Mouse (Mus musculus) hindbrain, embryonic 11.5 days (tissue): ENCODE measurements around the gene Cabin1. TPM values are rescaled to one million over a fixed set of nuclear protein-coding genes. Genes with fewer than 3 reads are reported as not detected.

Experiments used
- ATAC-seq: fragments of 200-750 bp; cut with Nextera tagmentation; 2 replicates; pipeline ENCODE4 v1.8.0; 2017; ENCODE audit warnings: mild to moderate bottlenecking, moderate TSS enrichment, moderate library complexity; ENCODE audit not compliant: low FRiP score
- DNase-seq: peaks from one replicate; pipeline ENCODE4 v3.0.0-alpha.2; 2015; ENCODE audit warnings: low spot score
- H3K27ac ChIP-seq: fragments of 300-500 bp; sonication (generic); 2 replicates; pipeline ENCODE4 v1.5.1; 2014; ENCODE audit warnings: mild to moderate bottlenecking, low read depth, low read length
- H3K27me3 ChIP-seq: fragments of 300-500 bp; sonication (generic); 2 replicates; pipeline ENCODE4 v1.6.1; 2014; ENCODE audit warnings: mild to moderate bottlenecking, low read length, moderate library complexity, mixed read lengths; ENCODE audit not compliant: control insufficient read depth, insufficient read depth
- H3K36me3 ChIP-seq: fragments of 300-500 bp; sonication (generic); 2 replicates; pipeline ENCODE4 v1.6.1; 2014; ENCODE audit warnings: mild to moderate bottlenecking, low read length, moderate library complexity, mixed read lengths; ENCODE audit not compliant: control insufficient read depth, insufficient read depth
- H3K4me1 ChIP-seq: fragments of 300-500 bp; sonication (generic); replicated peaks from 2 replicates; pipeline ENCODE4 v1.6.1; 2014; ENCODE audit warnings: low read length, mixed read lengths; ENCODE audit not compliant: control insufficient read depth, insufficient read depth
- H3K4me2 ChIP-seq: fragments of 300-500 bp; sonication (generic); replicated peaks from 2 replicates; pipeline ENCODE4 v1.6.1; 2014; ENCODE audit warnings: mild to moderate bottlenecking, low read depth, low read length
- H3K4me3 ChIP-seq: fragments of 300-500 bp; sonication (generic); 2 replicates; pipeline ENCODE4 v1.5.1; 2014; ENCODE audit warnings: low read depth, low read length
- H3K9ac ChIP-seq: fragments of 300-500 bp; sonication (generic); 2 replicates; pipeline ENCODE4 v1.6.1; 2014; ENCODE audit warnings: low read depth, low read length
- H3K9me3 ChIP-seq: fragments of 300-500 bp; sonication (generic); 2 replicates; pipeline ENCODE4 v1.6.1; 2016; ENCODE audit warnings: low read length; ENCODE audit not compliant: control insufficient read depth
- WGBS: fragments of 180-500 bp; shearing (Covaris S2); extraction: QIAGEN DNeasy Blood & Tissue Kit; methylation state at CpG from one replicate; pipeline ENCODE4 v1.1.7; 2014; 5-methylcytosine and 5-hydroxymethylcytosine counted together
- polyA plus RNA-seq: library from polyadenylated mRNA; unstranded; fragments of >200 nt; fragmentation: Nextera tagmentation; extraction: Ambion mirVana; gene quantifications from 2 replicates; pipeline ENCODE4 v1.2.1, GENCODE M21; 2014

Gene Cabin1
- polyA plus RNA-seq, 1 experiment from 2014 or later: 40.9 TPM

DNA sequence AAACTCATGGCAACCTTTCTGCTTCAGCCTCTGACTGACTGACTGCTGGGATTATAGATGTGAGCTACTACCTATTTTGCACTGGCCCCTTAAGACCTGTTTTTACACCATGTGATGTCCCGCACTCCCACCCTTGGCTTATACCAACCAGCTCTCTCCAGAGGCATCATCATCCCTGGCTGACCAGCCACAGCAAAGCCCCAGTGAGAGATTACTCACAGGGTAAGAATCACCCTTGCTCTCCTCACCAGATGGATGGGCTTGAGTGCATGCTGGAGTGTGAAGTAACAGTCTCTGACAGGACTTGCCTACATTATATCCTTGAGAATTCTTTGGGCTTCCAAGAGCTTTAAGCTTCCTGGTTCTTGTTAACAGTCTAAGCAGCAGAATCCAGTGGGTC is 94.2 kb downstream of the Cabin1 start:
- ATAC-seq (no peak), DNase-seq (no peak)
- Histone ChIP-seq H3K4me3 (no peak overlapping the region), H3K36me3 (no peaks in the 10 kb centered on the region), H3K27me3 (peaks cover 4% of the 10 kb centered on the region; the same call in 1 of the 2 replicates), H3K9ac (no peak overlapping the region), H3K4me1 (peaks cover 3% of the 10 kb centered on the region; the same call in 1 of the 2 replicates), H3K27ac (no peak overlapping the region), H3K9me3 (no peaks in the 10 kb centered on the region), H3K4me2 (no peak overlapping the region)
- 97% methylated on average over 1 of the region's 1 CpGs for WGBS

DNA sequence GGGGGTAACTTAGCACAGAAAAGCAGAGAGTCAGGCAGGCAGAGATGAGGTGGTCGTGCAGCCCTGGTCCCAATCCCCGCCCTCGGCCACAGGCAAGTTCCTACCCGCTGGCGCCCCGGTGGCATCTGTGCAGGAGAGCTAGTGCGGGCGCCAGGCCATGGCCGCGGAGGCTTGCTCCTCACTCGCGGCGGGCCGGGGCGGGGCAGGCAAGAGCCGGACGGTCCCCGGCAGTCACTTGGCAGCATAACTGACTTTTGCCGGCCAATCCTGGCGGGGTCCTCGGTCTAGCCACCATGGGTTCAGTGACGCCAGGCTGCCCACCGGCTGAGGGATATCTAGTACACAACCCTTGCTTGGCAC is 96.2 kb downstream of the Cabin1 start:
- H3K27me3 ChIP-seq: peaks cover 4% of the 10 kb centered on the region; the same call in 1 of the 2 replicates
- 2% methylated on average over 23 of the region's 23 CpGs for WGBS
- DNase-seq (no peak), ATAC-seq (peak; percentile 69; the same call in 1 of the 2 replicates)
- peaks cover 3% of the 10 kb centered on the region; the same call in 1 of the 2 replicates for H3K4me1 ChIP-seq
- peak overlapping the region; percentile 54 for H3K4me3 ChIP-seq
- H3K4me2 ChIP-seq: peak overlapping the region; percentile 100
- no peak overlapping the region for H3K27ac ChIP-seq
- H3K36me3 ChIP-seq: no peaks in the 10 kb centered on the region
- H3K9me3 ChIP-seq: no peaks in the 10 kb centered on the region
- H3K9ac ChIP-seq: peak overlapping the region; percentile 61

DNA sequence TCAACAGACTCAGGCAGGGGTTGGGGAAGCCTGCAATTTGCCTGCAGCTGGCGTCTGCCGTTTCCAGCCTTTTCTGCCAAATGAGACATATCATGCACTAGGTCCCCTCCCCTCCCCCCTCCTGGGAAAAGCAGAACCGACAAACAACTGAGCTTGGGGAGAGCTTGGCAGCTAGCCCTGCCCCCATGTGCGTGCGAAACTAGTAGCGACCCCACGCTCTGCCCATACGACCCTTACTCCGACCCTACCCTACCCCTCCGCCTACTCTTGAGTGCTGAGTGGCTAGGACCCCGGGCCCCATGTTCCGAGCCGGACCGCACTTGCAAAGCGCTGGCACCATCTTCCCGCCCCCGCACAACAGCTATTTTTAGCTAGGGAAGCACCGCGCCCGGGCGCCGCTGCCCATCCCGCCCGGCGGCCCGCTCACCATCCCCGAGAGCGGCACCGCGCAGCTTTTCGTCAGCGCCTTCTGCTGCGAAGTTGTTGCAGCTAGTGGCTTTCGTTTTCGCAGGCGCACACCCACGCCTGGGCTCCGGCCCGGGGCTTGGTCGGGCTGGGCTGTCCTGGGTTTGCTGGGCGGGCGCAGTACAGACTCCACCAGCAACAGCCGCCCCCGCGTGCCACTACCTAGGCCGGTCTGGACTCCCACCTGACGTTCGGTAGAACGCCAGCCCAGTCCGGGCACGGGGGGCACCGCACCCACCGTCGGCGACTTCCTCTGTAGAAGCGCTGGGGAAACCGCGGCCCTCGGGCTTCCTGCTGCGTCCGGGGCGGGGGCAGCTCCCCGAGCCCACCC is 96.8 kb downstream of the Cabin1 start:
- Histone ChIP-seq H3K27me3 (peaks cover 4% of the 10 kb centered on the region; the same call in 1 of the 2 replicates), H3K4me2 (peak overlapping the region; percentile 100), H3K36me3 (no peaks in the 10 kb centered on the region), H3K9ac (peak overlapping the region; percentile 61), H3K4me1 (peaks cover 3% of the 10 kb centered on the region; the same call in 1 of the 2 replicates), H3K4me3 (peak overlapping the region; percentile 54), H3K9me3 (no peaks in the 10 kb centered on the region), H3K27ac (0 out of 2 replicates have a peak overlapping the region, but pooled peaks have one; percentile 30)
- WGBS: under 1% methylated on average over 58 of the region's 63 CpGs
- ATAC-seq (peak; percentile 75), DNase-seq (peak; percentile 63)

DNA sequence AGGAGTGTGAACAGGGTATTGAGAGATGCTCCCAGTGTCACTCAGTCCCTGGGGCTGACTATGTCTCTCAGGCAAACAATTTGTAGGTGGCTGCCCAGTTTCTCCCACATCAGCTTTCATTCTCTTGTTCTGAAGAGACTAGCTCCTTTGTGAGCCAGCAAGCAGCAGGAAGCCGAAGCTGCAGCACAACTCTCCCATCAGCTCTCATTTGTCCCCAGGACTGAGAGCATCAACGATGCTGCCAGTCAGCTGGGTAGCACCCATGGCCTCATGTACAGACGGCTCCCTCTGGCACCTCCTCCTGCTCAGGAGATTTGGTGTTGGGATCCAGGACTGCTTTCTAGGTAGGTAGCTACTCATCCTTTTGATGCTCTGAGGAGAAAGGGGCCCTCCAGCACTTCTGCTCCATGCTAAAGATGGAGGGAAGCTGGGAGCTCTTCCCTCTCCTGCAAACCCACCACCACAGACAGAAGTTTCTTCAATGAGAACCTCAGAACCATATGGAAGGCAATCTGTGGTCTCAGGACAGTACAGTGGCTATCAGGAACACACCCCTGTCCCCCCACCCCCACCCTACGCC is 97.6 kb downstream of the Cabin1 start:
- no peaks in the 10 kb centered on the region for H3K9me3 ChIP-seq
- H3K36me3 ChIP-seq: no peaks in the 10 kb centered on the region
- H3K4me2 ChIP-seq: peak overlapping the region; percentile 100
- peaks cover 4% of the 10 kb centered on the region; the same call in 1 of the 2 replicates for H3K27me3 ChIP-seq
- peak overlapping the region; percentile 54; the same call in 1 of the 2 replicates for H3K4me3 ChIP-seq
- H3K27ac ChIP-seq: no peak overlapping the region
- WGBS: 32% methylated on average over 4 of the region's 4 CpGs
- peaks cover 3% of the 10 kb centered on the region; the same call in 1 of the 2 replicates for H3K4me1 ChIP-seq
- DNase-seq (peak; percentile 10), ATAC-seq (peak; percentile 50; the same call in 1 of the 2 replicates)
- H3K9ac ChIP-seq: no peak overlapping the region

DNA sequence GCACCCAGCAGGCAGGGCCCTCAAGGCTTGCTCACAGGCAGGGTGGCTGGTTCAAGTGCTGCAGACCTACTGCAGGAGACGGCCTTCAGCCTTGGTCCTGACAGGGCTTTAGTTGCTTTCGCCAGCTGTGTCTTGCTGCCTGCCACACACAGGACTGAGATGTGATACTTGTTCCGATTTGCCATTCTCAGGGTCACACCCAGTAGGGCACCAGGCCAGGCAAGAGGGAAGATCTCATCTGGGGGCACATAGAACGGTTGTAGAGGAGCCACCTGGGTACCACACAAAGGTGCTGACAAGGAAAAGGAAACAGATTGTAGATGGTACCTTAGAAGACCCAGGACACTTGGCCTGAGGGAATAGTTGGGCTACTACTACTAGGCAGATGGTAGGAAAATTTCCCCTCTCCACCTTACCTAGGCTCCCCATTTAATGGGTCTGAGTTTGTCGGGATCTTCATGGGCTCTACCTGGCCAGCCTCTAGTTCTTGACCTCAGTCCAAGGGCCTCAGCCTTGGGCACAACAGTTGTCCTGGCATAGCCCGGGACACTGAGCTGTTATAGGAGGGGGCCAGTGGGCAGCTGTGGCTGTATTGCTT is 99.4 kb downstream of the Cabin1 start:
- H3K36me3 ChIP-seq: no peaks in the 10 kb centered on the region
- H3K4me2 ChIP-seq: no peak overlapping the region
- WGBS: 92% methylated on average over 6 of the region's 6 CpGs
- H3K9ac ChIP-seq: no peak overlapping the region
- no peaks in the 10 kb centered on the region for H3K9me3 ChIP-seq
- DNase-seq (no peak), ATAC-seq (no peak)
- no peak overlapping the region for H3K27ac ChIP-seq
- peaks cover 3% of the 10 kb centered on the region; the same call in 1 of the 2 replicates for H3K4me1 ChIP-seq
- H3K27me3 ChIP-seq: peaks cover 4% of the 10 kb centered on the region; the same call in 1 of the 2 replicates
- no peak overlapping the region for H3K4me3 ChIP-seq

DNA sequence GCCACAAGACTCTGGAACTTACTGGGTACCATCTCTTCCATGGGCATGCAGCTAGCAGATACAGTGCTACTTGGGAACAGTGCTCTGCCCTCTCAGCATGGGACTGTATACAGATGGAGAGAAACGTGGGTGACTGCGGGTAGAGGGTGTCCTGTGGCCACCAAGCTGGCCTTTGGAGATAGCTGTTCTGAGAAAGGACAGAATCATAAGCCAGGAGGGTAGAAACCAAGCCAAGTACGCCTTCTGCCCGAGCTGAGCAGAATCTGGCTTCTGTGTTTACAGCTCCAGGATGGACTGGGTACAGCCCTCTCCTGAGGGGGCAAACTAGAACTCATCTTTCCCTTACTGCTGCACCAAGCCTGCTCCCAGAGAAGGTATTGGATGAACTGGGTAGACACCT is 101.6 kb downstream of the Cabin1 start:
- H3K4me1 ChIP-seq: no peaks in the 10 kb centered on the region; the same call in 1 of the 2 replicates
- no peak for ATAC-seq
- 90% methylated on average over 4 of the region's 4 CpGs for WGBS
- no peak overlapping the region for H3K27ac ChIP-seq
- no peak overlapping the region for H3K9ac ChIP-seq
- no peak overlapping the region for H3K4me3 ChIP-seq
- peaks cover under 1% of the 10 kb centered on the region; the same call in 1 of the 2 replicates for H3K36me3 ChIP-seq
- no peaks in the 10 kb centered on the region for H3K27me3 ChIP-seq
- no peak overlapping the region for H3K4me2 ChIP-seq
- no peaks in the 10 kb centered on the region for H3K9me3 ChIP-seq
- no peak for DNase-seq

DNA sequence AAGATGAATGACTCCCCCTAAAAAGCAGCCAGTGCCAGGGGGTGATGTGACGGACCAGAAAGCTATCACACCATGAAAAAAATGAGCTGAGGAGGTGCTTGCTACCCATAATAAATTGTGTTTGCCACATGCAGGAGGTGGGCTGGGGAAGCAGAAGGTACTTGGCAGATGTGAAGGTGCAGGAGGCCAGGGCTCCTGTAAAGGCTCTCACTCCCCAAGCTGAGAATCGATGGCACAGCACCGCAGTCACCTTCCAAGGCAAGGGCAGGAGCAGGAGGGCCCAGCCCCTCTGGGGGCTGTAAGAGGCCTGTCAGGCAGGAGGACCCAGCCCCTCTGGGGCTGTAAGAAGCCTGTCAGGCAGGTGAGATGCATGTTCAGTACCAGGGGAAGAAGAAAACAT is 102.3 kb downstream of the Cabin1 start:
- no peak overlapping the region for H3K4me3 ChIP-seq
- no peak overlapping the region for H3K9ac ChIP-seq
- no peak for DNase-seq
- peaks cover 6% of the 10 kb centered on the region; the same call in 1 of the 2 replicates for H3K36me3 ChIP-seq
- no peaks in the 10 kb centered on the region; the same call in 1 of the 2 replicates for H3K4me1 ChIP-seq
- no peak overlapping the region for H3K27ac ChIP-seq
- H3K27me3 ChIP-seq: no peaks in the 10 kb centered on the region
- ATAC-seq: no peak
- 92% methylated on average over 3 of the region's 3 CpGs for whole genome bisulfite sequencing
- H3K4me2 ChIP-seq: no peak overlapping the region
- H3K9me3 ChIP-seq: no peaks in the 10 kb centered on the region

DNA sequence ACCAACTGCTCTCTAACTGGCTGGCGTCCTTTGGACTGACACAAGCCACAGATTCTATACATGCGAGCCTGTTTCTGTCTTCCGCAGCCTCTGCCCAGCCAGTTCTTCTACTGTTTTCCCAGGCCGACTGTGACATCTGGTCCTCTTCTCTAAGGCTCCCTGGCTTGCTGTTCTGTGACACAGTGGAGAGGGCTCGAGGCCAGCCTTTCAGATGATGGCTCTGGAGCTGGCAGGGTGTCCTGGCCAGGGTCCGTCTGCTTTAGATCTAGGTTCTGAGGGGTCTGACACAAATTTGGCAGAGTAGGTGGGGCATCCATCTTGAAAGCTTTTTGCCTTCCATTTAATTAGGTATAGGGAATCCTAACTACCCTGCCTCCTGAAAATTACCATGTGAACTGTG is 102.8 kb downstream of the Cabin1 start:
- no peak overlapping the region for H3K4me3 ChIP-seq
- H3K4me2 ChIP-seq: no peak overlapping the region
- H3K9ac ChIP-seq: no peak overlapping the region
- no peak for ATAC-seq
- H3K27ac ChIP-seq: no peak overlapping the region
- H3K36me3 ChIP-seq: peaks cover 7% of the 10 kb centered on the region; the same call in 1 of the 2 replicates
- no peaks in the 10 kb centered on the region for H3K4me1 ChIP-seq
- no peaks in the 10 kb centered on the region for H3K27me3 ChIP-seq
- no peak for DNase-seq
- no peaks in the 10 kb centered on the region for H3K9me3 ChIP-seq
- WGBS: 86% methylated on average over 6 of the region's 6 CpGs
